Mouse (Mus musculus) midbrain, embryonic 12.5 days (tissue): ENCODE data around the gene Sh3bp5. TPM values are rescaled to one million over a fixed set of nuclear protein-coding genes. Genes with fewer than 3 reads are reported as not detected.

ENCODE experiments used
- ATAC-seq: fragments of 200-750 bp; cut with Nextera tagmentation; 2 replicates; pipeline ENCODE4 v1.8.0; 2017; ENCODE audit warnings: low read depth, moderate TSS enrichment, moderate library complexity; ENCODE audit not compliant: low FRiP score
- H3K27ac ChIP-seq: fragments of 300-500 bp; sonication (generic); replicated peaks from 2 replicates; pipeline ENCODE4 v1.5.1; 2016; ENCODE audit warnings: mild to moderate bottlenecking
- H3K27me3 ChIP-seq: fragments of 300-500 bp; sonication (generic); 2 replicates; pipeline ENCODE4 v1.6.1; 2016; ENCODE audit warnings: mild to moderate bottlenecking
- H3K36me3 ChIP-seq: fragments of 300-500 bp; sonication (generic); 2 replicates; pipeline ENCODE4 v1.6.1; 2016
- H3K4me1 ChIP-seq: fragments of 300-500 bp; sonication (generic); 2 replicates; pipeline ENCODE4 v1.6.1; 2016
- H3K4me2 ChIP-seq: fragments of 300-500 bp; sonication (generic); replicated peaks from 2 replicates; pipeline ENCODE4 v1.6.1; 2016; ENCODE audit warnings: mild to moderate bottlenecking, moderate library complexity
- H3K4me3 ChIP-seq: fragments of 300-500 bp; sonication (generic); 2 replicates; pipeline ENCODE4 v1.5.1; 2016; ENCODE audit warnings: mild to moderate bottlenecking
- H3K9ac ChIP-seq: fragments of 300-500 bp; sonication (generic); replicated peaks from 2 replicates; pipeline ENCODE4 v1.6.1; 2016; ENCODE audit warnings: mild to moderate bottlenecking, moderate library complexity
- H3K9me3 ChIP-seq: fragments of 300-500 bp; sonication (generic); 2 replicates; pipeline ENCODE4 v1.6.1; 2016; ENCODE audit warnings: mild to moderate bottlenecking
- WGBS: fragments of 180-500 bp; shearing (Covaris S2); methylation state at CpG from one replicate; pipeline ENCODE4 v1.1.7; 2016; 5-methylcytosine and 5-hydroxymethylcytosine counted together
- polyA plus RNA-seq: library from polyadenylated mRNA; unstranded; fragments of >200 nt; fragmentation: Nextera tagmentation; extraction: Ambion mirVana; gene quantifications from 2 replicates; pipeline ENCODE4 v1.2.1, GENCODE M21; 2016

The Sh3bp5 gene
- polyA plus RNA-seq, 1 experiment from 2014 or later: 43.3 TPM

DNA sequence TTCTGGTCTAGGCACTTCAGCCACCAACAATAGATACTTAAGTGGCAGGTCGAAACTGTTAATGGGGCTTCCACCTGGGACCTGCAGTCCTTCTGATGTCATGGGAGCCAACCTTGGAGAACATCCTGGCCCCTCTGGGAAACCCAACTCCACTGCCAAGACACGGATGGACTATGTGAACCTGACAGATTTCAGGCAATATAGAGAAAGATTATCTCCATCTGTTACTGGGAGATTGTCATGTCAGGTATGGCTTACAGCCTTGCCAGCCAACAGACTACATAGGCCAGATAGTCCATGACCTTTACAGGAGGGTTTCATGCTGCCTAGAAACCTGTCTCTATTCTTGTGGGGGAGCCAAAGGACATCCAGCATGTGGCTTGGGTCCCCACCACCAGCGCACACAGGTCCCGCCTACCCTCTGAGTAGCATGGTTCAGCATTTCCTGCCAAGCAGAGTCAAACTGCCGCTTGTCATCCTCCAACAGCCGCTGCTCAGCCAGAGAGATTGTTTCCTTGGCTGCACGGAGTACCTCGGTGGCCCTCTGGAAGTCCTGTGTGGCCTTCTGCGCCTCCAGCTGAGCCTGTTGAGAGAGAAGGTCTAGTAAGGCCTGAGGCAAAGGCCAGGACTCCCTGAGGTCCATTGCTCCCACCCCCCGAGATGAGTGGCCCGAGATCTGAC is 48.4 kb downstream of the Sh3bp5 start:
- Histone ChIP-seq H3K4me1 (peaks cover 3% of the 10 kb centered on the region; the same call in 1 of the 2 replicates), H3K36me3 (peaks cover 2% of the 10 kb centered on the region; the same call in 1 of the 2 replicates), H3K27me3 (no peaks in the 10 kb centered on the region), H3K27ac (no peak overlapping the region), H3K4me2 (no peak overlapping the region), H3K9me3 (no peaks in the 10 kb centered on the region), H3K9ac (no peak overlapping the region), H3K4me3 (no peak overlapping the region)
- no peak for ATAC-seq
- WGBS: 84% methylated on average over 11 of the region's 11 CpGs

DNA sequence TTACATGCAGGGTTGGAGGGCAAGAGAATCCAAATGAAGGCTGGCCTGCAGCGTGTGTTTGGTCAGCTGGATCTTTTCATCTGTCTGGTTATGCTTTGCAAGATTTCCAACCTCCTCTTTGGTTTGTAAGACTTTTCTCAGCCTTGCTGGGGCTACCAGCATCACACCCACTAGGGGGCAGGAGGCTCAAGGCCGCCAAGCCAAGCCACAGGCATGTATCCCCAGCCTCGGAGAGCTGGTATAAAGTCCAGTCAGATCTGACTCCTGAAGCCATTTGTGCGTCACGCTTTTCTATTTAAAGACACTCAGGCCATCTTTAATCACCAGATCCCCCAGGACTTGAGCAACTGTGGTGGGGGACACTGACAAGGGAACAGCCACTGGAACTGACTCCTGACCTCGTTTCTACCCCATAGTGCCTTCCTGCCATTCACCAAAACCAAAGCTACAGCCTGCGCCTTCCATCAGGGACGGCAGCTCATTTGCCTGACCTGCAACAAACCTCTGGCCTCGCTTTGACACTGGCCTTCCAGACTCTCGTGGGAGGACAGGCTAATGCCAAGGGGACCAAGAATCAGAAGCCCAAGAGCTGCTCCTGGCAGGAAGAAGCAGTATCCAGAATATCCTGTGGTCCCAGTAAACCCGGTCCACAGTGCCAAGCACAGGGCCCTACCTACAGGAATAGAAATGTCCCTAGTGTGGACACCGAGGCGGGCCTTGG is 49.7 kb downstream of the Sh3bp5 start:
- H3K36me3 ChIP-seq: peaks cover 6% of the 10 kb centered on the region
- no peak for ATAC-seq
- H3K9ac ChIP-seq: no peak overlapping the region
- H3K9me3 ChIP-seq: no peaks in the 10 kb centered on the region
- no peaks in the 10 kb centered on the region for H3K27me3 ChIP-seq
- H3K4me1 ChIP-seq: peaks cover 3% of the 10 kb centered on the region; the same call in 1 of the 2 replicates
- no peak overlapping the region for H3K4me3 ChIP-seq
- no peak overlapping the region for H3K27ac ChIP-seq
- 60% methylated on average over 13 of the region's 13 CpGs for WGBS
- H3K4me2 ChIP-seq: no peak overlapping the region

- peaks cover 3% of the 10 kb centered on the region; the same call in 1 of the 2 replicates for H3K4me1 ChIP-seq
- H3K27me3 ChIP-seq: no peaks in the 10 kb centered on the region
- no peak overlapping the region for H3K9ac ChIP-seq
- H3K9me3 ChIP-seq: no peaks in the 10 kb centered on the region
- no peak overlapping the region for H3K27ac ChIP-seq
- no peak overlapping the region for H3K4me2 ChIP-seq
- peaks cover 6% of the 10 kb centered on the region for H3K36me3 ChIP-seq
- no peak overlapping the region for H3K4me3 ChIP-seq
- WGBS: 90% methylated on average over 5 of the region's 5 CpGs
- no peak for ATAC-seq
Measured at GRCm38 (mm10) chr14:31385406-31385805, 50.5 kb downstream of the Sh3bp5 start.

GRCm38 (mm10) chr14:31384366-31385323 is 51.2 kb downstream of the Sh3bp5 start:
- no peaks in the 10 kb centered on the region for H3K27me3 ChIP-seq
- H3K9me3 ChIP-seq: no peaks in the 10 kb centered on the region
- no peak overlapping the region for H3K4me2 ChIP-seq
- H3K4me3 ChIP-seq: no peak overlapping the region
- 75% methylated on average over 13 of the region's 13 CpGs for WGBS
- H3K4me1 ChIP-seq: peaks cover 3% of the 10 kb centered on the region; the same call in 1 of the 2 replicates
- H3K27ac ChIP-seq: no peak overlapping the region
- ATAC-seq: no peak
- no peak overlapping the region for H3K9ac ChIP-seq
- peaks cover 6% of the 10 kb centered on the region for H3K36me3 ChIP-seq

GRCm38 (mm10) chr14:31383470-31384050 is 52.3 kb downstream of the Sh3bp5 start:
- WGBS: 80% methylated on average over 11 of the region's 11 CpGs
- Histone ChIP-seq H3K4me2 (no peak overlapping the region), H3K4me1 (peaks cover 3% of the 10 kb centered on the region; the same call in 1 of the 2 replicates), H3K27ac (no peak overlapping the region), H3K9ac (no peak overlapping the region), H3K4me3 (no peak overlapping the region), H3K36me3 (peaks cover 11% of the 10 kb centered on the region), H3K9me3 (no peaks in the 10 kb centered on the region), H3K27me3 (no peaks in the 10 kb centered on the region)
- no peak for ATAC-seq

GRCm38 (mm10) chr14:31382276-31382675 is 53.6 kb downstream of the Sh3bp5 start:
- Histone ChIP-seq H3K4me2 (no peak overlapping the region), H3K27ac (no peak overlapping the region), H3K4me1 (0 out of 2 replicates have a peak, but pooled peaks cover 3% of the 10 kb centered on the region), H3K9ac (no peak overlapping the region), H3K4me3 (no peak overlapping the region), H3K27me3 (no peaks in the 10 kb centered on the region), H3K9me3 (no peaks in the 10 kb centered on the region), H3K36me3 (peaks cover 21% of the 10 kb centered on the region)
- no peak for ATAC-seq
- WGBS: 84% methylated on average over 8 of the region's 8 CpGs

GRCm38 (mm10) chr14:31376331-31376730 is 59.5 kb downstream of the Sh3bp5 start:
- H3K27ac ChIP-seq: no peak overlapping the region
- H3K9ac ChIP-seq: no peak overlapping the region
- ATAC-seq: no peak
- peaks cover 71% of the 10 kb centered on the region for H3K36me3 ChIP-seq
- H3K9me3 ChIP-seq: no peaks in the 10 kb centered on the region
- no peak overlapping the region for H3K4me2 ChIP-seq
- no peaks in the 10 kb centered on the region for H3K27me3 ChIP-seq
- no peaks in the 10 kb centered on the region for H3K4me1 ChIP-seq
- no peak overlapping the region for H3K4me3 ChIP-seq
- 92% methylated on average over 3 of the region's 3 CpGs for WGBS

DNA sequence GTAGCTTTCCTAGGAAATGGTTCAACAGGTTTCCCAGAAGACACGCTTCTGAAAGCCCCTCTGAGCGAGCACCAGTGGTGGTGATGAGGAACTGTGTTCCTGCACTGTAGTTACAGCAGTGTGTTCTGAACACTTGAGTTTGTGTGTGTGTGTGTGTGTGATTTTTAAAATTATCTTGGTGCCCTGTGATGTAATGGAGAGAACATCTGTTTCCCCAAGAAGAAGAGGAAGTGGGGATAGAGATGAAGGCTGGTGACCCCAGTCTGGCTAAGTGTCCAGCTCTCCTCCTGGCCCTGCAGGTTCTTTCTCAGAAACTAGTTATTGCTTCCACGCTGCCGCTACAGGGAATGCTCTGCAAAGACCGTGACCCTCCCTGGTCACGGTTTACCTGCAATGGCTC is 61.5 kb downstream of the Sh3bp5 start:
- H3K9ac ChIP-seq: no peak overlapping the region
- H3K9me3 ChIP-seq: no peaks in the 10 kb centered on the region
- H3K4me1 ChIP-seq: no peaks in the 10 kb centered on the region
- no peak overlapping the region for H3K4me2 ChIP-seq
- ATAC-seq: no peak
- 94% methylated on average over 6 of the region's 6 CpGs for WGBS
- peaks cover 89% of the 10 kb centered on the region for H3K36me3 ChIP-seq
- H3K4me3 ChIP-seq: no peak overlapping the region
- no peak overlapping the region for H3K27ac ChIP-seq
- H3K27me3 ChIP-seq: no peaks in the 10 kb centered on the region

DNA sequence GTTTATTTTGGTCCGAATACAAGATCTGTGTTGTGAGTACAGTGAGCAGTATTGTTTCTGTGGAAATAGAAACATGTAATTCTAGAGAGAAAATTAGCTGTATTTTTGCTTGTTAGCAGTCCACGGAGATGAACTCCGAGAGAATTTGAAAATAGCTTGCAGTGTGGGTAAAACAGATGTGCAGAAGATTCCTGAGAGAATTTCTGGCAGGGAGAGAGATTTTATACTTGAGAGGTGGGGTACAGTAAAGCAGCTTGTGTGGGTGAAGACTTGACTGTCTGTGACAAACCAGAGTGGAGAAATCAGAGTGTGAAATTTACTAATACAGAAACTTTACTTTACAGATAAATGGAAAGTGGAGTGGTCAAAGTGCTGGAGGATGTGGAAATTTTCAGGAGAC is 66.5 kb downstream of the Sh3bp5 start:
- Histone ChIP-seq H3K4me3 (no peak overlapping the region), H3K9me3 (no peaks in the 10 kb centered on the region), H3K4me1 (no peaks in the 10 kb centered on the region), H3K27ac (no peak overlapping the region), H3K9ac (no peak overlapping the region), H3K36me3 (peaks cover 81% of the 10 kb centered on the region), H3K4me2 (no peak overlapping the region), H3K27me3 (no peaks in the 10 kb centered on the region)
- WGBS: 91% methylated on average over 3 of the region's 3 CpGs
- ATAC-seq: no peak

GRCm38 (mm10) chr14:31367951-31368350 is 67.9 kb downstream of the Sh3bp5 start:
- 93% methylated on average over 7 of the region's 7 CpGs for WGBS
- no peak for ATAC-seq
- H3K27ac ChIP-seq: no peak overlapping the region
- H3K4me1 ChIP-seq: no peaks in the 10 kb centered on the region
- no peaks in the 10 kb centered on the region for H3K9me3 ChIP-seq
- H3K4me2 ChIP-seq: no peak overlapping the region
- no peak overlapping the region for H3K9ac ChIP-seq
- H3K36me3 ChIP-seq: peaks cover 78% of the 10 kb centered on the region
- no peaks in the 10 kb centered on the region for H3K27me3 ChIP-seq
- no peak overlapping the region for H3K4me3 ChIP-seq

DNA sequence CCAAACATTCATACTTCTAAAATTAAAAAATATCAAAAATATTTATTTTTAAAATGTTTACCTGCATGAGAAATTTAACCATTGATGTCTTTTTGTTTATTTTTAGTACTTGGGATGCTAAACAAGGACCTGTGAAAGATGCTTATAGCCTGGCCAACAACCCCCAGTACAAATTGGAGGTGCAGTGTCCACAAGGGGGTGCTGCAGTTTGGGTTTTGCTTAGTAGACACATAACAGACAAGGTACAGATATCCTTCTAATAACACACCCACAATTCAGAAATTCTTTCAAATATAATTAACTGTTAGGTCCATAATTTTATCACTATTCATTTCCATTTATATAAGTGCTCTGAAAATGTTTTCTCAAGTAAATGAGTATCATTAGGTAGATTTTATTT is 70.5 kb downstream of the Sh3bp5 start:
- no peak for ATAC-seq

More for the DNA sequence above, 70.5 kb downstream of the Sh3bp5 start:
- Histone ChIP-seq H3K27me3 (no peaks in the 10 kb centered on the region), H3K27ac (no peak overlapping the region), H3K36me3 (peaks cover 77% of the 10 kb centered on the region), H3K4me1 (no peaks in the 10 kb centered on the region), H3K9ac (no peak overlapping the region), H3K9me3 (no peaks in the 10 kb centered on the region), H3K4me3 (no peak overlapping the region), H3K4me2 (no peak overlapping the region)
